Mouse (Mus musculus) kidney, adult 9 months (tissue): ENCODE results near the gene Duox1.
A peak's percentile ranks its signal among the peaks of the same experiment; 100 is the strongest.

Source experiments
- DNase-seq: peaks from one replicate; pipeline ENCODE4 v3.0.0; 2022

Duox1 gene

GRCm38 (mm10) chr2:122315372-122315771 is at the start of gene Duox1:
TSS of gene Duox1 (plus strand) at chr2:122315672.
- no peak for DNase-seq

GRCm38 (mm10) chr2:122266407-122267193 is 48.9 kb upstream of the Duox1 start:
- DNase-seq: peak; percentile 61

DNA sequence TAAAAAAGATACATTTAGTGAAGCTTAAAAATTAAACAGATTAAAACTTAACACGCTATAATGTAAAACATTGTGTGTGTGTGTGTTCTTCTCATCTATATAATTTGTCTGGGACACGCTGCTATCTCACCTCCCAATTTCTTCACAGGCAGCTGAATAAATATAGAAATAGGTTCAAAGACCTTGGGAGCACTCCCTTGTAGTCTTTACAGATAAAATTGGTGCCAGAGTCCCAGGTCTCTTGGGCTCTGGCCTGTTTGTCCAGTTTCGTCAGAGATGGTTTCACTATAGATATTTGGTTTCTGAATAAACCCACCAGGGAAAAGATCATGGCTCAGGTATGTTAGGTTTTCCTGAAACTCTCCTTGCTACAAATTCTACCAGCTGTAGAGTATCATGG is 36.7 kb upstream of the Duox1 start:
- no peak for DNase-seq

GRCm38 (mm10) chr2:122284091-122284490 is 31.4 kb upstream of the Duox1 start:
- no peak for DNase-seq

- DNase-seq: no peak
These were observed 29.3 kb upstream of the Duox1 start for GRCm38 (mm10) chr2:122286137-122286536.

- DNase-seq: no peak
These were observed 20.6 kb upstream of the Duox1 start for GRCm38 (mm10) chr2:122294916-122295315.

DNA sequence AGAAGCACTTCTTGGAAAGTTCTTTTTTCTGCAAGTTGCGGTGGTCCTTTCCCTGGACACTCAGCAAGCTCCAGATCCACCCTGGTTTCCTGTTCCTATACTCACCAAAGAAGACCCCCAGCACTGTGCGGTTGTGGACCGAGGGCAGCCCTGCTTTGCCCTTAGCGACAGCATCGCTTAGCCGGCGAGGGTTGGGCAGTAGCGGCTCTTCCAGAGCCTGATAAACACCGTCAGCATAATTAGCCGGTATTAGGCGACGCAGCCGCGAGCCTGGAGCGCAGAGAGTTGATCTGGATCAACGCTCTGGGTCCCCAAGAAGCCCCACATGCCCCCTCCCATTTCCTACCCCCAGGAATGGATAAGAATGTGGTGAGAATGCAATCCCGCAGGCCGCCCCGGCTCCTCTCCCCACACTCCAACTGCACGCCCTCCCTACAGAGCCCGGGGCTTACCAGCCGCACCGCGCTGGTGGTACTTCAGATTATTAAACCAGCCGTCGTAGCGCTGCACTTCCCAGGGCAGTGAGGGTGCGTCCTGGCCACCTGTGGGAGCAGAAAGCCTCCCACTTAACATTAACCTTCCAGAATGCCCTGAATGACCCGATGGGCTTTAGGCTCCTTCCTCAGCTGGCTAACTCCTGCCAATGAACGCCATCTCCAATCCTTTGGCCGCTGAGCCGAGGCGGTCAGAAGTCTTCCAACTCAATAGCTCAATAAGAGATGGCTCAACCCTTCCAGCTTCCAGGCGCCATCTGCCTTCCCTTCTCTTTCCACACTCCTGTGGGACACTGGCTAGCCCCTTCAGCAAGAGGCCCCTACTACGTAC is 18.0 kb upstream of the Duox1 start:
- no peak for DNase-seq

- no peak for DNase-seq
These were observed 17.4 kb upstream of the Duox1 start, which contains the start of gene Duox2 for GRCm38 (mm10) chr2:122298096-122298499. TSS of gene Duox2 (minus strand) at chr2:122298449.

DNA sequence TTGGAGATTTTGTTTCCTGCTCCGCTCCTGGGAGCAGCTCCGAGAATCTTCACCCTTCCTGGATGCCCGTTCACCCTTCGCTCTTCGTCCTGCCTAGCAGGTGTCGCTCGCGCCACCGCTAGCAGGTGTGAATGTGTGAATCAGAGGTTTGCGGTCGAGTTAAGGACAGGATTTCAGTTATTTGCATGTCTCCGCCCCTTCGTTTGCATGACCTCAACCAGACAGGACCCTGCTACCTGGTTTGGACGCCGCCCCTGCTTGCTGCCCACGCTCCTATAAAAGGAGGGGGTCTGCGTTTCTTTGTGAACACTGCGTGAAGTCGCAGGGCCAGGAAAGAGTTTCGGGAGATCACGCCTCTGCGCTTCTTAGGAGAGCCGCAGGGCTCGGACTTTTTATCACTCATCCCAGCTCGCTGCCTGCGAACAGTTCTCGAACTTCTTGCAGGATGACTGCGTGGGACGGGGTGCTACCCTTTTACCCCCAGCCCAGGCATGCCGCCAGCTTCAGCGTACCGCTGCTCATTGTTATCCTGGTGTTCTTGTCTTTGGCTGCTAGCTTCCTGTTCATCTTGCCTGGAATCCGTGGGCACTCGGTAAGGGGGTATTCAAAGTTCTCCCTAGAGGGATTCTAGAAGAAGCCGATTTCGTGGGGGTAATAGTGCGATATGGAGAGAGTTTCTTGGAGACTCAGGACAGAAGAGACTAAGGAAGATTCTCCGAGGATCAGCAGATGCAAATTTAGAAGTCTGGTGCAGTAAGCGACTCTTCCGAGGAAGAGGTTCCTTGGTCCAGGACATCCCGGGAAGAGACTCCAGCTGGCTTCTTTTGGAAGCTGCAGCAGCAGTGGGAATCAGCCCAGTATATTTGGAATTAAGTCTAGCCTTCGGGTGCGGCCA is 16.6 kb upstream of the Duox1 start, which contains the start of gene Duoxa2:
TSS of gene Duoxa2 (plus strand) at position 305 of the 895 bp plus-strand sequence.
- DNase-seq: peak; percentile 29

- DNase-seq: no peak
These were observed 15.4 kb upstream of the Duox1 start for GRCm38 (mm10) chr2:122299911-122300655.

DNA sequence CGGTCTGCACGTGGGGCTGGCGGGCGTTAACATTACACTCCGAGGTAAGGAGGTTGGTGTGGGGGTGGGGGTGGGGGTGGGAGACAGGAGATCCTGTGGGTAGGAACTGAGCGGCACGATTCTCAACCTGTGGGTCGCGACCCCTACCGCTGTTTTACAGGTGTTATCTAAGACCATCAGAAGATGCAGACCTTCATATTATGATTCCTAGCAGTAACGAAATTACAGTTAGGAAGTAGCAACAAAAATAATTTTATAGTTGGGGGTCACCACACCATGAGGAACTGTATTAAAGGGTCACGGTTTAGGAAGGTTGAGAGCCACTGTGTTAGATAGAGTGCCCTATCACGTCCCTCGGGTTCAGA is 14.8 kb upstream of the Duox1 start:
- no peak for DNase-seq

DNA sequence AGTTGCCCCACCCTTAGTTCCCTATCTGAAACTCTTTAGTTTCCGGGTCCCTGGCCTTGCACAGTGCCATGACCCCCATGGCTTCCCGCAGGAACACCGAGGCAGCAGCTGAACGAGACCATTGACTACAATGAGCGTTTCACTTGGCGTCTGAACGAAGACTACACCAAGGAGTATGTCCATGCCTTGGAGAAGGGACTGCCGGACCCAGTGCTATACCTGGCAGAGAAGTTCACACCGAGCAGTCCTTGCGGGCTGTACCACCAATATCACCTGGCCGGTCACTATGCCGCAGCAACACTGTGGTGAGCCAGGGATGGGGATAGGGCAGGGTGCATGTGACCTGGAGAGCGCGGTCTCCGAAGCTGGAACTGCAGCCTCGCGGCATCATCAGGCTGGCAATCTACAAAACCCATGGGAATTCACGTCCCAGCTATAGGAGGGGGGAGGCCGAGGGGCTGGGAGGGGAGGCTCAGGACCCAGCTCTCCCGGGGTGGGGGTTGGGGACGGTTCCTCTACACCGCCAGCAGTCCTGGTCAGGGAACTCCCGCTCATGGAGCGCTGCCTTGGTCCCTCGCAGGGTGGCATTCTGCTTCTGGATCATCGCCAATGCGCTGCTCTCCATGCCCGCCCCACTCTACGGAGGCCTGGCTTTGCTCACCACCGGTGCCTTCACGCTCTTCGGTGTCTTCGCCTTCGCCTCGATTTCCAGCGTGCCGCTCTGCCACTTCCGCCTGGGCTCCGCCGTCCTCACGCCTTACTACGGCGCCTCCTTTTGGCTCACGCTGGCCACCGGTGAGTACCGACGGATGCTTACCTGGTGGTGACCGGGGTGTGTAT is 14.2 kb upstream of the Duox1 start:
- DNase-seq: no peak

DNA sequence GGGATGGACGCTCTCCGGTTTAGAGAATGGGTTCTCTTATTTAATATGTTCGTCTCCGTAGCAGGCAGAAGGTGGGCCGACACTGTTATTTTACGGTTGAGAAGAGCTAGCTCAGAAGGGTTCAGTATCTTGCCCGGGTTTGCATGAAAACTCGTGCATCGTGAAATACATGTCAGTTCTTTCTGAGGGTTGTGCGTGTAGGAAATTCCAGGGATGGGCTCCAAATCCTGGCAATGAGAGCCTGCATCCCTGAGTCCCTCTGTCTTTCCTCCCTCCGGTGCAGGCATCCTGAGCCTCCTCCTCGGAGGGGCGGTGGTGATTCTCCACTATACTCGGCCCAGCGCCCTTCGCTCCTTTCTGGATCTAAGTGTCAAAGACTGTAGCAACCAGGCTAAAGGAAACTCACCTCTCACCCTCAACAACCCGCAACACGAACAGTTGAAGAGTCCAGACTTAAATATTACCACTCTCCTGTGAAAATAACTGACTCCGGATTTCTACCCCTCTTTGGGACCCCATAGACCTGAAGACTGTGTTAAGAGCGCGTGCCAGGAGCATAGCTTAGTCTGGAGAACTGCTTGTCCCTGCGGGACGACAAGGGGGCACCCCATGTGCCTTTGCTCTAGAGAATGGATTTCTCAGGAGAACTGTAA is 13.4 kb upstream of the Duox1 start:
- no peak for DNase-seq

DNA sequence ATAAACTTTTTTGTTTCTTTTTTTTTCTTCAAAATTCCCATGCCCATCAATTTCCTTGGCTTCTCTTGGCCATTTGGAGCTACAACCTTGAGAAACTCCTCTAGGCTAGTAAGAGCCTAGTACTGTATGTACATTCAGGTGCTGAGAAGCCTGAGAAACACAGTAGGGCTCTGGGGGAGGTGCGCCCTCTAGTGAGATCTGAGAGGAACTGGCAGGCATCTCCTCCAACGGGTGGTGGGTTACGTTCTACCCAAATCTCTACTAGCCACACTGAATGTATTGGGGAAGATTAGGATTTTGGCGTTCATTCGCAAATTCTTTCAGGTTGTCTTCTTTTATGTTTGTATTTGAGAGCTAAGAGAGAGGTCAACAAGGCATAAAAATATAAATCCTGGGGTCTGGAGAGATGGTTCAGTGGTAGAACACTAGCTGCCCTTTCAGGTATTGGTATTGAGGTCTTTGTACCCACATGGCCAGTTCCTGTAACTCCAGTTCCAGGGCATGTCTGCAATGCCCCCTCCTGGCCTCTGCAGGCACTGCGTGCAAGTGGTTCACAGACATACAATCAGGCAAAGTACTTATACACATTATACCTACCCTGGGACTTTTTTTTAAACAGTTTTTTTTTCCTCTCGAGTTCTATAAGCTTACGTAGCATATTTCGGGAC is 12.8 kb upstream of the Duox1 start:
- DNase-seq: peak; percentile 85

- no peak for DNase-seq
These were observed 10.9 kb upstream of the Duox1 start for GRCm38 (mm10) chr2:122304544-122304943.

DNA sequence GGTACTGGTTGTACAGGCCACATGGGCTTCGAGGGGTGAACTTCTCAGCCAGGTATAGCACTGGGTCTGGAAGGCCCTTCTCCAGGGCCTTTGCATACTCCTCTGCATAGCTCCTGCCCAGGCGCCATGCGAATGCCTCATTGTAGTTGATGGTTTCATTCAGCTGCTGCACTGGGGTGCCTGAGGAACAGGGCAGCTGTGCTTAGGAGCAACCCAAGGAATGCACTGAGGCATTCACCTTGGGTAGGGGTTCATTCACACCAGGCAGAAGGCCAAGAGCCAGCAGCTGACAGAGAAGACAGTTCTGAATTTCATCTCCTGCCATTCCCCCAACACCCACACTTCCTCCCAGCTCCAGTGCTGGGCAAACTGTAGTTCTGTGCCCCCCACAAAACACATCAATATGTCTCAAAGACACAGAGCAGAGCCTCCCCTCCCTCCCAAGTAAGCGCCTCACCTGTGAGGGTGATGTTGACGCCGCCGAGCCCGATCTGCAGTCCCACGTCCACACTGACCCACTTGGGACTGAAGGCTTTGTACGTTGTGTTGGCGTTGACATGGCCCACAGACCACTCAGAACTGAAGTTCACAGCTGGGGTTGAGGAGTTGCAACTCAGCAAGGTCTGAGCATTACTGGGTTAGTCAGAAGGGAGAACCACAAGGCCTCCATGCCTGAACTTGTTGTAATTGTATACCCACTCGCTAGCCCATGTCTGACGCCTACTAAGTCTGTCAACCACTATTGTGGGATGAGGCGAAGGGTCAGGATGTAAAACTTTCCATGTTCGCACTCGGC is 10.2 kb upstream of the Duox1 start:
- DNase-seq: no peak

GRCm38 (mm10) chr2:122306184-122306583 is 9.3 kb upstream of the Duox1 start:
- DNase-seq: no peak

DNA sequence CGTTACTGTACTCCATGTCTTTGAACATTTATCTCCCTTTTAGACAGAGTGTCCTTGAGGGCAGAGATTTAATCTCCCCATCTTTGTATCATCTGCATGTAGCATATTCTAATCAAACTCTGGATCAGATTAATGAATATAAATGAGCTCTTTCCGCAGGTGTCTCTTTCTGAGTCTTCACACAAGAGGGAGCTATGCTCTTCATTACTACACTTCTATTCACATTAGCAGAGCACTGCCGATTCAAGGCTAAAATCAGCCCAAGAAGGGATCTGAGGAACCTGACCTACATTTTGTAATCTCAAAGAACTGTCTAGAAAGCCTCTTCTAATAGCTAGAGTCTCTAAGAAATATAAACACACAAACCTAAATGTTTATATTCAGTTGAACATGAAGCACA is 5.8 kb upstream of the Duox1 start:
- DNase-seq: no peak

- no peak for DNase-seq
These were observed 3.9 kb upstream of the Duox1 start for GRCm38 (mm10) chr2:122311561-122311960.
